Comparison of ENCODE assay signal across 1 mouse cellular context in the genomic region with DNA sequence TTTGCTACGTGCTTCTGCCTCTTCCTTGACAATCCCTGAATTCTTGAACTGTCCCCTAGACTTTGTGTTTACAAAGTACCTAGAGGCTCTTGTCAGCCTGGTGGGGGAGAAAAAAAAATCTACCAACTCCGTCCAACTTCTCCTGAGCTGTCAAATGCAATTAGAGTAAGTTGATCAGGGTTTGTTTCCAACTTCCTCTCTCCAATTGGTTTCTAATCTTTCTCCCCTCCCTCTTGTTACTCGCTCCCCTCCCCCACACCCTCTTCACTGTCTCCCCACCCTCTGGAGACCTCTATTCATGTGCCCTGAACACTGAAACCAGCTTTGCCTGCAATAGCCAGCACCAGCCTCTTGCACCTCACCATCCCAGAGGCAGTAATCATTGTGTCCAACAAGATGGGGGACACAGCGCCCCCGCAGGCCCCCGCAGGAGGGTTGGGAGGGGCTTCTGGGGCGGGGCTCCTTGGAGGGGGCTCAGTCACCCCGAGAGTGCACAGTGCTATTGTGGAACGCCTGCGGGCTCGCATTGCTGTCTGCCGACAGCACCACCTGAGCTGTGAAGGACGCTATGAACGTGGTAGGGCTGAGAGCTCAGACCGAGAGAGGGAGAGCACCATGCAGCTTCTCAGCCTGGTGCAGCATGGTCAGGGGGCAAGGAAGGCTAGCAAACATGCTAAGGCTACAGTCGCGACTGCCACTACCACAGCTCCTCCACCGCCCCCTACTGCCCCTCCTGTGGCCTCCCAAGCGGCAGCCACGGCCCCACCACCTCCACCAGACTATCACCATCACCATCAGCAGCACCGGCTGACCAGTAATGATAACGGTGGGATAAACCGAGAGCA.
TF ChIP-seq lines count a peak whose summit lies in the region.

A gene (plus strand): TSS at position 290 of the 845 bp plus-strand sequence.

TF ChIP-seq in MEL, 35 proteins besides CTCF, POLR2A, EP300 and RAD21 (continued from another document):
- no peak; the same call in 1 of the 2 replicates for TF ChIP-seq KAT2A (conservative IDR thresholded peaks at IDR 0.05; ENCODE audit: low read depth, low read length)
- TF ChIP-seq ELF1 (IDR thresholded peaks at IDR 0.05; ENCODE audit: low read depth, low read length): no peak; the same call in 1 of the 2 replicates
- no peak; the same call in 1 of the 2 replicates for TF ChIP-seq MYC (IDR thresholded peaks at IDR 0.05; ENCODE audit: low read depth, low read length)
- no peak; the same call in 1 of the 2 replicates for TF ChIP-seq NELFE (IDR thresholded peaks at IDR 0.05; ENCODE audit: low read depth, low read length)
- no peak for TF ChIP-seq UBTF (IDR thresholded peaks at IDR 0.05; ENCODE audit: borderline replicate concordance, insufficient read depth, low read depth, low read length)
- peak; percentile 12; the same call in 1 of the 2 replicates for TF ChIP-seq ZKSCAN1 (IDR thresholded peaks at IDR 0.05; ENCODE audit: low read depth, low read length)
- peak; percentile 82 for TF ChIP-seq TCF12 (IDR thresholded peaks at IDR 0.05; ENCODE audit: low read depth, low read length)
